Mouse (Mus musculus): ENCODE data around the gene Ccer1. TPM values are rescaled to one million over a fixed set of nuclear protein-coding genes. Genes with fewer than 3 reads are reported as not detected.

The Ccer1 gene
- not detected in 2 replicates for polyA plus RNA-seq (2015; fragmentation: Nextera tagmentation; extraction: Ambion mirVana)

DNA sequence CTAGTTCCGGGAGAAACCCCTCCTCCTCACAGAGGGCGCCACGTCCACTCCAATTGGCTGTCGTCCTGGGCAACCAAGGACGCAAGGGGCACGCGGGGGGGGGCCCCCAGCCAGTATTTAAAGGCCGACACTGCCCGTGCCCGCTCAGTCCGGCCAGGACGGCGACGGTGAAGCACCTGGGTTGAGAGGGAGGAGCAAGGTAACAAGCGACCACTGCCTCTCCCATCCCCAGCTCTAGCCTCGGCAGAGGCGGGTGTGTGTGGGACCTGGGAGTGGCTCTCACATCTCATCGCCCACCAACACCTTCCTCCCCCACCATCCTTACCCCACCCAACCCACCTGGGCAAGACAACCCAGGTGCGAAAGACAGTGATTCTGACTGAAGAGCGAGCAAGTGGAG, at the start of gene Ccer1:
Ccer1 (plus strand) TSS at position 147 of the 400 bp plus-strand sequence.
- H3K4me2 ChIP-seq, result no peak within 1 kb of the TSS
- H3K4me1 ChIP-seq, result no peaks in the 10 kb centered on the region
- no peak within 1 kb of the TSS for H3K27ac ChIP-seq
- no peaks in the 10 kb centered on the region for H3K36me3 ChIP-seq (ENCODE audit: poor library complexity, severe bottlenecking)
- WGBS, result 77% methylated on average over 20 of the region's 20 CpGs
- ATAC-seq, result no peak
- H3K9ac ChIP-seq, result no peak within 1 kb of the TSS
- H3K4me3 ChIP-seq, result no peak within 1 kb of the TSS
- H3K9me3 ChIP-seq (replicated peaks), result peaks cover 8% of the 10 kb centered on the region
- no peaks in the 10 kb centered on the region for H3K27me3 ChIP-seq

DNA sequence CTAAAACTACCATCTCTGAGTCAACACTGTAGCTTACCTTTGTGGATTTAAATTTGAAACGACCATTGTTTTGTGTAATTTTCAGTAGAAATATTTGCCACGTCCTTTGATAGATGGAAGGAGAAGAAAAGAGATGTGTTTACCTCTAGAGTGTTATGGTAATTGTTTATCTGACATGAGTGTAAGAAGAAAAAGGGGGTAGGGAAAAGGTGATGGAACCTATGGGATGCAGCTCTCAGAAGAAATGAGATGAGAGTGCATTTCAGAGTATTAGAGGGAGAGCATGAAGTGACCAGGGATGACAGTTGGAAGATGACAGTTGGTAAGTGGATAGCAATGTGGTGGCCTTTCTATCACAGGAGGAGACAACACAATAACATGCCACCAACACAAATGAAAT, 49.1 kb upstream of the Ccer1 start, which contains the start of gene Epyc:
Epyc (plus strand) TSS at position 301 of the 400 bp plus-strand sequence.
- ATAC-seq, result no peak
- H3K9ac ChIP-seq, result no peak within 1 kb of the TSS
- no peak within 1 kb of the TSS for H3K4me3 ChIP-seq
- no peaks in the 10 kb centered on the region for H3K36me3 ChIP-seq (ENCODE audit: poor library complexity, severe bottlenecking)
- no peak within 1 kb of the TSS for H3K4me2 ChIP-seq
- 93% methylated on average over 2 of the region's 2 CpGs for WGBS
- H3K9me3 ChIP-seq (replicated peaks), result no peaks in the 10 kb centered on the region
- H3K27me3 ChIP-seq, result no peaks in the 10 kb centered on the region
- H3K4me1 ChIP-seq, result no peaks in the 10 kb centered on the region
- no peak within 1 kb of the TSS for H3K27ac ChIP-seq

DNA sequence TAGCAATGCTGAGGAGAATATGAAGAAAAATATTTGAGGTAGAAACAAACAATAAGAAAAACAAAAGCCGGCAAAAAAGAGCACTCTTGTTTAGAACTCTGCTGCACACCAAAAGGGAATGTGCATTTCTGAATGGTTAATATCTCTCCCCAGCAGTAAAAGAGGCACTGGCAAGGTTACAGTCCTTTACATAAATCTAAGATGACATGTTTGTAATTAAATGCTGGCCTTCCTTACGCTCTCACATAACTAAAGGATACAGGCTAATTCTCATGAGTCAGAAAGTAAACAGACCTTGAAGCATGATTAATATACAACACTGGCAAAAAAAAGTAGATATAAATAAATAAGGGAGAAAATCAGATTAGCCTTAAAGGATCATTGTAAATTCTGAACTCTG, 42.5 kb upstream of the Ccer1 start:
- ATAC-seq, result no peak
- no peaks in the 10 kb centered on the region for H3K36me3 ChIP-seq (ENCODE audit: poor library complexity, severe bottlenecking)
- H3K27me3 ChIP-seq, result no peaks in the 10 kb centered on the region
- WGBS, result 87% methylated on average over 2 of the region's 2 CpGs
- no peak overlapping the region for H3K4me3 ChIP-seq
- no peaks in the 10 kb centered on the region for H3K4me1 ChIP-seq
- no peak overlapping the region for H3K9ac ChIP-seq
- no peaks in the 10 kb centered on the region for H3K9me3 ChIP-seq (replicated peaks)
- H3K4me2 ChIP-seq, result no peak overlapping the region
- H3K27ac ChIP-seq, result no peak overlapping the region

GRCm38 (mm10) chr10:97659489-97659888, 33.4 kb upstream of the Ccer1 start:
- Histone ChIP-seq H3K4me2 (no peak overlapping the region), H3K9me3 (replicated peaks) (no peaks in the 10 kb centered on the region), H3K27me3 (no peaks in the 10 kb centered on the region), H3K27ac (no peak overlapping the region), H3K36me3 (ENCODE audit: poor library complexity, severe bottlenecking) (no peaks in the 10 kb centered on the region), H3K9ac (no peak overlapping the region), H3K4me3 (no peak overlapping the region), H3K4me1 (no peaks in the 10 kb centered on the region)
- no peak for ATAC-seq
- 100% methylated on average over 1 of the region's 1 CpGs for WGBS

GRCm38 (mm10) chr10:97668656-97669055, 24.2 kb upstream of the Ccer1 start:
- Histone ChIP-seq H3K27me3 (no peaks in the 10 kb centered on the region), H3K4me1 (0 out of 2 replicates have a peak, but pooled peaks cover 3% of the 10 kb centered on the region), H3K4me3 (no peak overlapping the region), H3K4me2 (no peak overlapping the region), H3K9me3 (replicated peaks) (no peaks in the 10 kb centered on the region), H3K27ac (no peak overlapping the region), H3K9ac (no peak overlapping the region), H3K36me3 (ENCODE audit: poor library complexity, severe bottlenecking) (no peaks in the 10 kb centered on the region)
- WGBS, result 53% methylated on average over 4 of the region's 4 CpGs
- ATAC-seq, result no peak

GRCm38 (mm10) chr10:97670202-97670601, 22.7 kb upstream of the Ccer1 start:
- Histone ChIP-seq H3K27ac (no peak overlapping the region), H3K4me1 (0 out of 2 replicates have a peak, but pooled peaks cover 3% of the 10 kb centered on the region), H3K36me3 (ENCODE audit: poor library complexity, severe bottlenecking) (no peaks in the 10 kb centered on the region), H3K4me3 (no peak overlapping the region), H3K9ac (no peak overlapping the region), H3K9me3 (replicated peaks) (no peaks in the 10 kb centered on the region), H3K27me3 (no peaks in the 10 kb centered on the region), H3K4me2 (no peak overlapping the region)
- 70% methylated on average over 4 of the region's 4 CpGs for WGBS
- 0 out of 2 replicates have a peak, but pooled peaks have one; percentile 48 for ATAC-seq

GRCm38 (mm10) chr10:97673239-97673638, 19.6 kb upstream of the Ccer1 start:
- 69% methylated on average over 2 of the region's 2 CpGs for WGBS
- Histone ChIP-seq H3K4me2 (no peak overlapping the region), H3K4me3 (no peak overlapping the region), H3K36me3 (ENCODE audit: poor library complexity, severe bottlenecking) (no peaks in the 10 kb centered on the region), H3K27me3 (no peaks in the 10 kb centered on the region), H3K4me1 (0 out of 2 replicates have a peak, but pooled peaks cover 3% of the 10 kb centered on the region), H3K9me3 (replicated peaks) (no peaks in the 10 kb centered on the region), H3K9ac (no peak overlapping the region), H3K27ac (no peak overlapping the region)
- ATAC-seq, result no peak

- H3K4me2 ChIP-seq, result no peak overlapping the region
- H3K36me3 ChIP-seq (ENCODE audit: poor library complexity, severe bottlenecking), result no peaks in the 10 kb centered on the region
- no peaks in the 10 kb centered on the region for H3K27me3 ChIP-seq
- no peak overlapping the region for H3K9ac ChIP-seq
- H3K9me3 ChIP-seq (replicated peaks), result no peaks in the 10 kb centered on the region
- H3K4me3 ChIP-seq, result no peak overlapping the region
- no peak overlapping the region for H3K27ac ChIP-seq
- ATAC-seq, result no peak
- no peaks in the 10 kb centered on the region for H3K4me1 ChIP-seq
Measured at GRCm38 (mm10) chr10:97682981-97683380, 9.9 kb upstream of the Ccer1 start.

GRCm38 (mm10) chr10:97687198-97687597, 5.7 kb upstream of the Ccer1 start:
- 84% methylated on average over 1 of the region's 1 CpGs for WGBS

GRCm38 (mm10) chr10:97689425-97689824, 3.4 kb upstream of the Ccer1 start:
- ATAC-seq, result peak; percentile 45
- no peak overlapping the region for H3K9ac ChIP-seq
- H3K27ac ChIP-seq, result no peak overlapping the region
- H3K36me3 ChIP-seq (ENCODE audit: poor library complexity, severe bottlenecking), result no peaks in the 10 kb centered on the region
- H3K9me3 ChIP-seq (replicated peaks), result peaks cover 8% of the 10 kb centered on the region
- WGBS, result 80% methylated on average over 3 of the region's 3 CpGs
- H3K4me2 ChIP-seq, result no peak overlapping the region
- H3K27me3 ChIP-seq, result no peaks in the 10 kb centered on the region
- no peaks in the 10 kb centered on the region for H3K4me1 ChIP-seq
- H3K4me3 ChIP-seq, result no peak overlapping the region

More at GRCm38 (mm10) chr10:97687198-97687597, 5.7 kb upstream of the Ccer1 start:
- Histone ChIP-seq H3K27me3 (no peaks in the 10 kb centered on the region), H3K27ac (no peak overlapping the region), H3K9ac (no peak overlapping the region), H3K36me3 (ENCODE audit: poor library complexity, severe bottlenecking) (no peaks in the 10 kb centered on the region), H3K4me1 (no peaks in the 10 kb centered on the region), H3K4me3 (no peak overlapping the region), H3K4me2 (no peak overlapping the region), H3K9me3 (replicated peaks) (no peaks in the 10 kb centered on the region)
- no peak for ATAC-seq

GRCm38 (mm10) chr10:97693398-97694135, 708 bp downstream of the Ccer1 start:
- no peak for ATAC-seq
- H3K4me3 ChIP-seq, result no peak overlapping the region
- H3K9me3 ChIP-seq (replicated peaks), result peaks cover 8% of the 10 kb centered on the region
- H3K4me1 ChIP-seq, result no peaks in the 10 kb centered on the region
- H3K4me2 ChIP-seq, result no peak overlapping the region
- no peak overlapping the region for H3K27ac ChIP-seq
- H3K27me3 ChIP-seq, result no peaks in the 10 kb centered on the region
- no peaks in the 10 kb centered on the region for H3K36me3 ChIP-seq (ENCODE audit: poor library complexity, severe bottlenecking)
- WGBS, result 93% methylated on average over 37 of the region's 37 CpGs
- H3K9ac ChIP-seq, result no peak overlapping the region

- no peak overlapping the region for H3K9ac ChIP-seq
- H3K4me1 ChIP-seq, result no peaks in the 10 kb centered on the region
- H3K4me2 ChIP-seq, result no peak overlapping the region
- H3K27ac ChIP-seq, result no peak overlapping the region
- no peaks in the 10 kb centered on the region for H3K36me3 ChIP-seq (ENCODE audit: poor library complexity, severe bottlenecking)
- no peaks in the 10 kb centered on the region for H3K9me3 ChIP-seq (replicated peaks)
- ATAC-seq, result no peak
- no peak overlapping the region for H3K4me3 ChIP-seq
- no peaks in the 10 kb centered on the region for H3K27me3 ChIP-seq
Measured at GRCm38 (mm10) chr10:97702321-97702720, 9.5 kb downstream of the Ccer1 start.

DNA sequence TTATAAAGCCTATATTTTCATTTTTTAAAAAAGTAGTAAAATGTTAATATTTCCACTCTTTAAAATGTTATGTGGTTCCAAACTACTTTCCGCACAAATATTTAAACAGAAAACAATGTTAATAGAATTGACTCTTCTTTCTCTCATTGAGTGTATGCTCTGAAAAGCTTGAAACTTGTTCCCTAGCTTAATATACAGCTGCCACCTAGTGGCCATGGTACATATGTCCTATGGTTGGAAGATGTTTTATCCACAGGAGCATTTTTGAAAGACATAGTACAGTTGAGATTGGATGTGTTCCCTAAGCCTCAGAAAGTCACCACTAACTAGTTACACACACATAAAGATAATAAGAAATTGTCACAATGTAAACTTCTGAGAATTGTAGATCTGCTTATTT, 11.7 kb downstream of the Ccer1 start:
- H3K36me3 ChIP-seq (ENCODE audit: poor library complexity, severe bottlenecking), result no peaks in the 10 kb centered on the region
- H3K4me2 ChIP-seq, result no peak overlapping the region
- no peak overlapping the region for H3K4me3 ChIP-seq
- no peaks in the 10 kb centered on the region for H3K4me1 ChIP-seq
- peak; percentile 63; the same call in 1 of the 2 replicates for ATAC-seq
- no peak overlapping the region for H3K27ac ChIP-seq
- no peaks in the 10 kb centered on the region for H3K9me3 ChIP-seq (replicated peaks)
- WGBS, result 45% methylated on average over 1 of the region's 1 CpGs
- H3K9ac ChIP-seq, result no peak overlapping the region
- no peaks in the 10 kb centered on the region for H3K27me3 ChIP-seq
